Mouse (Mus musculus) liver, embryonic 14 days (tissue): ENCODE data around the gene Ccnh. TPM values are rescaled to one million over a fixed set of nuclear protein-coding genes. Genes with fewer than 3 reads are reported as not detected.

Source experiments
- polyA plus RNA-seq: library from polyadenylated mRNA; depleted of rRNA; stranded (reverse); fragments of >200 nt; gene quantifications from 2 replicates; pipeline ENCODE4 v1.2.3, GENCODE M21; 2012; rRNA removed

Gene Ccnh
- 16.5 and 19.8 TPM in 2 replicates for polyA plus RNA-seq

DNA sequence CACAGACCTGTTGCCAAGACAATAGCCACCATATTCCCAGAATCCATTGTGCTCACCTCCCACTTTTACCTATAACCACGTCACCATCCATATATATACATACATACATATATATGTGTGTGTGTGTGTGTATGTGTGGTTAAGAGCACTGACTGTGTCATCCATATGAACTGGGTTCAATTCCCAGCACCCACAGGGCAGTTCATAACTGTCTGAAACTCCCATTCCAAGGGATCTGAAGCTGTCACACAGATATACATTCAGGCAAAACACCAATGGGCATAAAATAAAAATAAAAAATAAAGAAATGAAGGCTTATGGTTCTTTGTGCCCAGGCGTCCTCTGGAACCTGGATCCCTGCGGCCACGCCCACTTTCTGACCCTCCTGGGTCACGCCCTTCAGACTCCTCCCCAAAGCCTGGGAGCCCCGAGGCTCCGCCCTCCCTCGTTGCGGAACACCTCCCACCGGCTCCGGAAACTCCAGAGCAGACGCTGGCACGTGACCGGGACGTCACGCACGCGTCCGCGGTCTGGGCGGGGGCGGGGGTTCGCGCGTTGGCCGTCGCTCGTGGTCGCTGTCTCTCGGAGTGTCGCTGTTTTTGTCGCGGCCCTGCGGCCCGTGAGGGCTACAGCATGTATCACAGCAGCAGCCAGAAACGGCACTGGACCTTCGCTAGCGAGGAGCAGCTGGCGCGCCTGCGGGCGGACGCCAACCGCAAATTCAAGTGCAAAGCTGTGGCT, at the start of gene Ccnh:
TSS of gene Ccnh (plus strand) at position 506 of the 741 bp plus-strand sequence.

Other genes starting within 250 kb of the Ccnh start
- 9.7 and 10.6 TPM in 2 replicates for gene Rasa1, start 99.7 kb downstream of the Ccnh start, polyA plus RNA-seq